Mouse (Mus musculus) liver, adult 2 months (tissue): ENCODE results near the gene Plcb2.

ENCODE experiments used
- CTCF ChIP-seq: fragments of 200-500 bp; IDR thresholded peaks from 2 replicates; pipeline ENCODE4 v1.5.1; 2011; ENCODE audit warnings: low read depth, low read length, control low read depth
- POLR2A ChIP-seq: fragments of 200-500 bp; IDR thresholded peaks from 2 replicates; pipeline ENCODE4 v1.6.1; 2011; ENCODE audit warnings: low read length, control low read depth; ENCODE audit not compliant: insufficient read depth; ENCODE audit errors: extremely low read depth

DNA sequence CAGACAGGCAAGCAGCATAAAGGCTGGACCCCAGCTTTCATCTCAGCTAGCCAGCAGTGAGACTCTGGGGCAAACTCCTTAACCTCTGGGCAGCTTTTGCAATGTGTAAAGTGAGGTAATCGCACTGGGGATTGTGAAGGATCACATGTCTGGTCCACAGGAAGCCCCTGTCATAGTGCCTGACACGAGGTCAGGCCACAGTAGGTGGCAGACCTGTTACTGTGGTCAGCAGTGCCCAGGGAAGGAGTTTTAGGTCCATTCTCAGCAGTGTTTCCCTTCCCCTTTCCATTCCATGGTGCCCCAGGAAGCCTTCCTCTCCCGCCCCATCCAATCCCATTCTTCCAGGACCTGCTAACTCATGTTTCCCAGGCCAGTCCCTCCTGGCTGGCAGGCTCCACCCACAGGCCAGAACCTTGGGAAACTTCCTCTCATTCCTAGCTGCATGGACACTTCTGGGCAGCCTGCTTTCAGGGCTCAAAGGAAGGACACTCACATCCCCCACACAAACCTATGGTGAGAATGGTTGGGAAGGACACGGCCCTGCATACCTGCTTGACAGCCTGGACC, 18.5 kb downstream of the Plcb2 start:
- TF ChIP-seq CTCF (no peak), POLR2A (no peak)
